Mouse (Mus musculus) liver, embryonic 15.5 days (tissue): ENCODE results near the gene Card19. TPM values are rescaled to one million over a fixed set of nuclear protein-coding genes. Genes with fewer than 3 reads are reported as not detected.

ENCODE experiments used
- ATAC-seq: fragments of 200-750 bp; cut with Nextera tagmentation; 2 replicates; pipeline ENCODE4 v1.8.0; 2017; ENCODE audit warnings: moderate number of reproducible peaks, mild to moderate bottlenecking, moderate library complexity; ENCODE audit not compliant: insufficient read depth
- H3K27ac ChIP-seq: fragments of 300-500 bp; sonication (generic); replicated peaks from 2 replicates; pipeline ENCODE4 v1.5.1; 2015; ENCODE audit warnings: mild to moderate bottlenecking, inconsistent platforms
- H3K27me3 ChIP-seq: fragments of 300-500 bp; sonication (generic); 2 replicates; pipeline ENCODE4 v1.6.1; 2015; ENCODE audit warnings: mild to moderate bottlenecking, inconsistent platforms
- H3K36me3 ChIP-seq: fragments of 300-500 bp; sonication (generic); replicated peaks from 2 replicates; pipeline ENCODE4 v1.6.1; 2015; ENCODE audit warnings: moderate library complexity, mild to moderate bottlenecking, inconsistent platforms
- H3K4me1 ChIP-seq: fragments of 300-500 bp; sonication (generic); replicated peaks from 2 replicates; pipeline ENCODE4 v1.6.1; 2015; ENCODE audit warnings: inconsistent platforms
- H3K4me2 ChIP-seq: fragments of 300-500 bp; sonication (generic); 2 replicates; pipeline ENCODE4 v1.6.1; 2015; ENCODE audit warnings: moderate library complexity, mild to moderate bottlenecking, inconsistent platforms
- H3K4me3 ChIP-seq: fragments of 300-500 bp; sonication (generic); replicated peaks from 2 replicates; pipeline ENCODE4 v1.5.1; 2015; ENCODE audit warnings: mild to moderate bottlenecking, inconsistent platforms
- H3K9ac ChIP-seq: fragments of 300-500 bp; sonication (generic); 2 replicates; pipeline ENCODE4 v1.6.1; 2015; ENCODE audit warnings: moderate library complexity, mild to moderate bottlenecking, inconsistent platforms
- H3K9me3 ChIP-seq: fragments of 300-500 bp; sonication (generic); replicated peaks from 2 replicates; pipeline ENCODE4 v1.6.1; 2016; ENCODE audit warnings: inconsistent platforms
- WGBS: fragments of 180-500 bp; shearing (Covaris S2); methylation state at CpG from one replicate; pipeline ENCODE4 v1.1.7; 2015; ENCODE audit warnings: mixed read lengths; ENCODE audit not compliant: insufficient replicate concordance; 5-methylcytosine and 5-hydroxymethylcytosine counted together
- polyA plus RNA-seq: library from polyadenylated mRNA; unstranded; fragments of >200 nt; fragmentation: Nextera tagmentation; extraction: Ambion mirVana; gene quantifications from 2 replicates; pipeline ENCODE4 v1.2.1, GENCODE M21; 2015

Card19 gene
- polyA plus RNA-seq, 1 experiment from 2014 or later, result 15.0 TPM

GRCm38 (mm10) chr13:49170623-49171022, 45.2 kb downstream of the Card19 start:
- Histone ChIP-seq H3K36me3 (no peaks in the 10 kb centered on the region), H3K9me3 (no peaks in the 10 kb centered on the region), H3K27me3 (no peaks in the 10 kb centered on the region), H3K4me2 (no peak overlapping the region), H3K4me3 (no peak overlapping the region), H3K9ac (no peak overlapping the region), H3K4me1 (no peaks in the 10 kb centered on the region), H3K27ac (no peak overlapping the region)
- no peak for ATAC-seq
- 75% methylated on average over 11 of the region's 11 CpGs for WGBS

- H3K36me3 ChIP-seq, result no peaks in the 10 kb centered on the region
- no peak overlapping the region for H3K4me3 ChIP-seq
- 17% methylated on average over 17 of the region's 17 CpGs for WGBS
- no peak overlapping the region for H3K9ac ChIP-seq
- no peaks in the 10 kb centered on the region for H3K4me1 ChIP-seq
- no peaks in the 10 kb centered on the region for H3K9me3 ChIP-seq
- no peak for ATAC-seq
- H3K27me3 ChIP-seq, result no peaks in the 10 kb centered on the region
- no peak overlapping the region for H3K4me2 ChIP-seq
- no peak overlapping the region for H3K27ac ChIP-seq
These were observed 46.2 kb downstream of the Card19 start for GRCm38 (mm10) chr13:49169448-49170207.

- Histone ChIP-seq H3K27me3 (no peaks in the 10 kb centered on the region), H3K9ac (no peak overlapping the region), H3K36me3 (no peaks in the 10 kb centered on the region), H3K9me3 (no peaks in the 10 kb centered on the region), H3K4me2 (no peak overlapping the region), H3K27ac (no peak overlapping the region), H3K4me1 (no peaks in the 10 kb centered on the region), H3K4me3 (no peak overlapping the region)
- ATAC-seq, result no peak
- WGBS, result 39% methylated on average over 9 of the region's 9 CpGs
These were observed 48.8 kb downstream of the Card19 start for GRCm38 (mm10) chr13:49167081-49167480.

GRCm38 (mm10) chr13:49163645-49164044, 52.2 kb downstream of the Card19 start:
- ATAC-seq, result no peak
- WGBS, result 12% methylated on average over 7 of the region's 7 CpGs

GRCm38 (mm10) chr13:49162722-49163121, 53.1 kb downstream of the Card19 start:
- H3K9me3 ChIP-seq, result no peaks in the 10 kb centered on the region
- no peak overlapping the region for H3K4me2 ChIP-seq
- H3K9ac ChIP-seq, result no peak overlapping the region
- no peak overlapping the region for H3K4me3 ChIP-seq
- no peak for ATAC-seq
- H3K27ac ChIP-seq, result no peak overlapping the region
- H3K36me3 ChIP-seq, result no peaks in the 10 kb centered on the region
- no peaks in the 10 kb centered on the region for H3K4me1 ChIP-seq
- WGBS, result 18% methylated on average over 4 of the region's 4 CpGs
- H3K27me3 ChIP-seq, result 0 out of 2 replicates have a peak, but pooled peaks cover 3% of the 10 kb centered on the region

More at GRCm38 (mm10) chr13:49163645-49164044, 52.2 kb downstream of the Card19 start:
- Histone ChIP-seq H3K27me3 (0 out of 2 replicates have a peak, but pooled peaks cover 3% of the 10 kb centered on the region), H3K27ac (no peak overlapping the region), H3K4me1 (no peaks in the 10 kb centered on the region), H3K4me3 (no peak overlapping the region), H3K9me3 (no peaks in the 10 kb centered on the region), H3K4me2 (no peak overlapping the region), H3K9ac (no peak overlapping the region), H3K36me3 (no peaks in the 10 kb centered on the region)

- Histone ChIP-seq H3K27me3 (0 out of 2 replicates have a peak, but pooled peaks cover 3% of the 10 kb centered on the region), H3K36me3 (no peaks in the 10 kb centered on the region), H3K4me1 (no peaks in the 10 kb centered on the region), H3K4me2 (no peak overlapping the region), H3K9ac (no peak overlapping the region), H3K4me3 (no peak overlapping the region), H3K27ac (no peak overlapping the region), H3K9me3 (0 out of 2 replicates have a peak, but pooled peaks cover 4% of the 10 kb centered on the region)
- ATAC-seq, result no peak
- 38% methylated on average over 2 of the region's 2 CpGs for WGBS
These were observed 54.6 kb downstream of the Card19 start for GRCm38 (mm10) chr13:49161236-49161635.

DNA sequence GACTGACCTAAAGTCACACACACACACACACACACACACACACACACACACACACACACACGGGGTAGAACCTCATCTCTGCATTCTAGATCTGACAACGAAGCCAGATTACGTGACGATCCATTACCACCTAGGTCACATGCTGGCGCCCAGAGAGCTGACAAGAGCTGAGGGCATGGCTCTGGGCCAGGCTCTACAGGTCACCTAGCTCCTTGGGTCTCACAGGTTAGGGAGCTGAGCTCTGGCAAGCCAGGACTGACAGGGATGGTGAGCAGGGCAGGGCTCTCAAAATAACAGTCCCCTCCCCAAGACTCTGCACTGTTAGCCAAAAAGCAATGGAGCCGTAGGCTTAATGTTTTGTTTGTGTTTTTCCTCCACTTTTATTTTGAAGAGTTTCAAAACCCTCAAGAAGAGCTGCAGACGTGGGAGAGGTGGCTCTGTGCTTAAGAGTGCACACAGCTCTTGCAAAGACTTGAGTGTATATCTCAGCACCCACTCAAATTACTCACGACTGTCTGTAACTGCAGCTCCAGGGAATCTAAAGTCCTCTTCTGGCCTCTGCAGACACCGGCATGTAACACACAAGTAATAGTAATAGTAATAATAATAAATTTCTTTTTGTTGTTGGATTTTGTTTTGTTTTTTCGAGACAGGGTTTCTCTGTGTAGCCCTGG, 57.7 kb downstream of the Card19 start:
- H3K27ac ChIP-seq, result no peak overlapping the region
- no peak overlapping the region for H3K4me3 ChIP-seq
- 0 out of 2 replicates have a peak, but pooled peaks cover 4% of the 10 kb centered on the region for H3K9me3 ChIP-seq
- no peak overlapping the region for H3K9ac ChIP-seq
- no peaks in the 10 kb centered on the region for H3K36me3 ChIP-seq
- H3K4me1 ChIP-seq, result no peaks in the 10 kb centered on the region
- 59% methylated on average over 10 of the region's 10 CpGs for WGBS
- no peak for ATAC-seq
- H3K27me3 ChIP-seq, result peaks cover 8% of the 10 kb centered on the region; the same call in 1 of the 2 replicates
- no peak overlapping the region for H3K4me2 ChIP-seq

DNA sequence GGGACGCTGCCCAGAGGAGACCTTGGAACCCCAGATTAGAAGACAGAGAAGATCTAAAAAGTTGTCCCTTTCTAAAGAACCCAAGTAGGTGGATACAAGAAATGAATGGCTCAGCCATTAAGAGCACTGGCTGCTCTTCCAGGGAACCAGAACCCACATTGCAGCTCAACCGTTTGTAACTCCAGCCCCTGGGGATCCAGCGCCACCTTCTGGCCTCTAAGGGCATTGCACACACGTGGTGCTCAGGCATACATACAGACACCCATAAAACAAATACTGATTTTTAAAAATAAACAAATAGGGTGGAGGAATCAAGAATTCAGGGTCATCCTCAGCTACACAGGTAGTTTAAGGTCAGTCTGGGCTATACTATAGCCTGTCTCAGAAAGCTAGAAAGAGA, 59.2 kb downstream of the Card19 start:
- WGBS, result 64% methylated on average over 4 of the region's 4 CpGs

DNA sequence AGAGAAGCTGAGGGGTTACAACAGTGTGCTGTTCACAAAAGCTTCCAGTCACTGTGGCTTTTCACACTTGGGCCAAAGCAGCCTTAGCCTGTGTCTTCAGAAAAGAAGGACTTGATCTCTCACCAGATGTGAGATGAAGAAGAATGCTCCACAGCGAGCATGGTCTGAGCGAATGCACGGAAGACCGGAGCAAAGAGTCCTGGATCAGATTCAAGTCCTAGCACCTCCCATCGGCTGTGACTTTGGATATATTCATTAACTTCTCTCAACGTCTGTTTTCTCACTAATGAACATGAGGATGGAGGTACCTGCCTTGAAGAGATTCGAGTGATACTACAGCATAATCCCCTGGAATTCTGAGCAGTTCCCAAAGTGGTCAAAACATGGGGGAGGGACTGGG, 61.2 kb downstream of the Card19 start:
- WGBS, result 64% methylated on average over 7 of the region's 7 CpGs
- no peaks in the 10 kb centered on the region for H3K36me3 ChIP-seq
- no peak overlapping the region for H3K9ac ChIP-seq
- H3K4me1 ChIP-seq, result no peaks in the 10 kb centered on the region
- H3K27ac ChIP-seq, result no peak overlapping the region
- ATAC-seq, result no peak
- 0 out of 2 replicates have a peak, but pooled peaks cover 4% of the 10 kb centered on the region for H3K9me3 ChIP-seq
- no peak overlapping the region for H3K4me2 ChIP-seq
- no peak overlapping the region for H3K4me3 ChIP-seq
- H3K27me3 ChIP-seq, result peaks cover 23% of the 10 kb centered on the region

More for the DNA sequence above, 59.2 kb downstream of the Card19 start:
- 0 out of 2 replicates have a peak, but pooled peaks cover 4% of the 10 kb centered on the region for H3K9me3 ChIP-seq
- H3K36me3 ChIP-seq, result no peaks in the 10 kb centered on the region
- H3K4me2 ChIP-seq, result no peak overlapping the region
- no peak overlapping the region for H3K9ac ChIP-seq
- no peaks in the 10 kb centered on the region for H3K4me1 ChIP-seq
- H3K27ac ChIP-seq, result no peak overlapping the region
- H3K27me3 ChIP-seq, result peaks cover 8% of the 10 kb centered on the region; the same call in 1 of the 2 replicates
- no peak overlapping the region for H3K4me3 ChIP-seq
- ATAC-seq, result no peak

DNA sequence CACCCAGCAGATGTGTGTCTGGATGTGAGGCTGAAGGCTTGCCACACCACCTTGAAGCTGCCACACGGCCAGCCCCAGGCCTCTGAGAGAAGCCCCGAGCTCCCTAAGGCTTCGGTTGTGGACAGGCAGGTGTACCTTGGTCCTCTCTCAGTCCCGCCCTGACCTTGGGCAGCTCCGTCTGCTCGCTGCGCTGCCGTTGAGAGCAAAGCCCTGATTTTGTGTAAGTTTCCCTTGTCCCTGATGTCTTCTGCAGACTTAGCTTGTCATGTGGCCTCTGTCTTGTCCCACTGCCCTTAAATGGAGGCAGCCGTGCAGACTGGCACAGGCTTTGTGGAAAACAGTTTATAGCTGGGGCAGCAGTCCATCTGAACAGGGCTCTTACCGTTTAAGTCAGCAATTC, 61.8 kb downstream of the Card19 start:
- Histone ChIP-seq H3K27ac (no peak overlapping the region), H3K4me3 (no peak overlapping the region), H3K9ac (no peak overlapping the region), H3K4me1 (no peaks in the 10 kb centered on the region), H3K27me3 (peaks cover 29% of the 10 kb centered on the region), H3K9me3 (0 out of 2 replicates have a peak, but pooled peaks cover 4% of the 10 kb centered on the region), H3K36me3 (no peaks in the 10 kb centered on the region), H3K4me2 (no peak overlapping the region)
- no peak for ATAC-seq
- 65% methylated on average over 10 of the region's 10 CpGs for WGBS
